Comparison of ENCODE assay signal across 12 mouse cellular contexts in genomic region chr11:114016108-114016888, GRCm38 (mm10). TPM values are rescaled to one million over a fixed set of nuclear protein-coding genes. Genes with fewer than 3 reads are reported as not detected.
DNase-seq lines count a peak whose midpoint lies in the region; ATAC-seq and TF ChIP-seq lines count a peak whose summit lies in the region.
"Had no signal": no experiment of that assay in that cellular context is flagged by ENCODE, and none has a peak within 500 bp of the region (broad histone marks: within the 10 kb centered on the region; RNA-seq: fewer than 3 reads in every experiment).

No protein-coding gene starts in this region.

- WGBS in hindbrain, embryonic 10.5 days, result 27% methylated on average over 15 of the region's 15 CpGs
- WGBS in hindbrain, embryonic 14.5 days, result 21% methylated on average over 15 of the region's 15 CpGs
- WGBS in embryonic facial prominence, embryonic 11.5 days, result 23% methylated on average over 15 of the region's 15 CpGs
- 24% methylated on average over 15 of the region's 15 CpGs for WGBS in hindbrain, embryonic 15.5 days
- WGBS in neural tube, embryonic 12.5 days, result 25% methylated on average over 15 of the region's 15 CpGs

- H3K4me2 ChIP-seq in hindbrain, embryonic 14.5 days (replicated peaks), result no peak overlapping the region; the same call in 1 of the 2 replicates
- H3K4me2 ChIP-seq in embryonic facial prominence, embryonic 11.5 days (ENCODE audit: low read depth, low read length), result no peak overlapping the region
- H3K4me2 ChIP-seq in hindbrain, embryonic 15.5 days, result no peak overlapping the region
- H3K4me2 ChIP-seq in neural tube, embryonic 12.5 days (replicated peaks), result peak overlapping the region; percentile 36
- H3K4me2 ChIP-seq: lung, embryonic 15.5 days had no signal

- H3K27ac ChIP-seq in hindbrain, embryonic 10.5 days, result peak overlapping the region; percentile 80
- H3K27ac ChIP-seq in hindbrain, embryonic 14.5 days, result no peak overlapping the region
- H3K27ac ChIP-seq in embryonic facial prominence, embryonic 11.5 days (replicated peaks; ENCODE audit: low read depth, low read length), result no peak overlapping the region
- H3K27ac ChIP-seq in hindbrain, embryonic 15.5 days (replicated peaks), result 0 out of 2 replicates have a peak overlapping the region, but pooled peaks have one; percentile 20
- H3K27ac ChIP-seq in neural tube, embryonic 12.5 days, result no peak overlapping the region
- H3K27ac ChIP-seq in gastrocnemius, adult 2 months, result no peak overlapping the region
- H3K27ac ChIP-seq: layer of hippocampus, adult 2 months; lung, embryonic 15.5 days had no signal

- no peak for ATAC-seq in hindbrain, embryonic 14.5 days (ENCODE audit: low FRiP score)
- ATAC-seq in embryonic facial prominence, embryonic 11.5 days (replicated peaks; ENCODE audit: insufficient number of reproducible peaks, low FRiP score, low TSS enrichment, low read depth), result no peak
- peak; percentile 33; the same call in 1 of the 2 replicates for ATAC-seq in hindbrain, embryonic 15.5 days (ENCODE audit: low FRiP score, low read depth)
- no peak for ATAC-seq in neural tube, embryonic 12.5 days (ENCODE audit: low FRiP score, low read depth)
- ATAC-seq in inflammation-experienced regulatory T-cells, adult 6 months, result no peak

- peak; percentile 19 for DNase-seq in hindbrain, embryonic 10.5 days (ENCODE audit: low spot score)
- no peak for DNase-seq in hindbrain, embryonic 14.5 days (ENCODE audit: low spot score)
- DNase-seq in embryonic facial prominence, embryonic 11.5 days (ENCODE audit: low spot score), result peak; percentile 43
- no peak for DNase-seq in frontal cortex, postnatal 14 days (ENCODE audit: low spot score in 2 of 2)
- no peak for DNase-seq in gastrocnemius, adult 2 months
- DNase-seq: cerebellum, adult 18-20 months; thymus, postnatal 36 days had no signal

- H3K4me3 ChIP-seq in hindbrain, embryonic 10.5 days, result no peak overlapping the region; the same call in 1 of the 2 replicates
- no peak overlapping the region for H3K4me3 ChIP-seq in hindbrain, embryonic 14.5 days (replicated peaks; ENCODE audit: low read length)
- H3K4me3 ChIP-seq in embryonic facial prominence, embryonic 11.5 days (ENCODE audit: low read depth, low read length), result no peak overlapping the region
- no peak overlapping the region for H3K4me3 ChIP-seq in hindbrain, embryonic 15.5 days
- no peak overlapping the region for H3K4me3 ChIP-seq in neural tube, embryonic 12.5 days
- no peak overlapping the region for H3K4me3 ChIP-seq in gastrocnemius, adult 2 months
- H3K4me3 ChIP-seq: layer of hippocampus, adult 2 months; lung, embryonic 15.5 days had no signal

- intact Hi-C loops in gastrocnemius, adult 2 months (cut with DNase I), result no loop called here

- no peaks in the 10 kb centered on the region for H3K9me3 ChIP-seq in hindbrain, embryonic 10.5 days
- no peaks in the 10 kb centered on the region for H3K9me3 ChIP-seq in hindbrain, embryonic 14.5 days (ENCODE audit: control insufficient read depth, low read length)
- no peaks in the 10 kb centered on the region for H3K9me3 ChIP-seq in embryonic facial prominence, embryonic 11.5 days (replicated peaks; ENCODE audit: control insufficient read depth, low read length)
- no peaks in the 10 kb centered on the region for H3K9me3 ChIP-seq in hindbrain, embryonic 15.5 days
- H3K9me3 ChIP-seq in neural tube, embryonic 12.5 days, result no peaks in the 10 kb centered on the region
- H3K9me3 ChIP-seq: lung, embryonic 15.5 days had no signal

- peaks cover 92% of the 10 kb centered on the region for H3K4me1 ChIP-seq in hindbrain, embryonic 10.5 days (replicated peaks)
- H3K4me1 ChIP-seq in hindbrain, embryonic 14.5 days (replicated peaks; ENCODE audit: control insufficient read depth, insufficient read depth, low read length), result peaks cover 50% of the 10 kb centered on the region
- peaks cover 8% of the 10 kb centered on the region; the same call in 1 of the 2 replicates for H3K4me1 ChIP-seq in embryonic facial prominence, embryonic 11.5 days (ENCODE audit: control insufficient read depth, insufficient read depth, low read length)
- peaks cover 61% of the 10 kb centered on the region for H3K4me1 ChIP-seq in hindbrain, embryonic 15.5 days (replicated peaks)
- H3K4me1 ChIP-seq in neural tube, embryonic 12.5 days, result peaks cover 64% of the 10 kb centered on the region

- H3K36me3 ChIP-seq in hindbrain, embryonic 10.5 days, result no peaks in the 10 kb centered on the region
- H3K36me3 ChIP-seq in hindbrain, embryonic 14.5 days (replicated peaks; ENCODE audit: control insufficient read depth, insufficient read depth), result no peaks in the 10 kb centered on the region
- no peaks in the 10 kb centered on the region for H3K36me3 ChIP-seq in embryonic facial prominence, embryonic 11.5 days (replicated peaks; ENCODE audit: control insufficient read depth, insufficient read depth, low read depth, low read length)
- no peaks in the 10 kb centered on the region for H3K36me3 ChIP-seq in hindbrain, embryonic 15.5 days
- H3K36me3 ChIP-seq in neural tube, embryonic 12.5 days, result no peaks in the 10 kb centered on the region
- H3K36me3 ChIP-seq: lung, embryonic 15.5 days had no signal

- H3K9ac ChIP-seq in hindbrain, embryonic 14.5 days, result no peak overlapping the region
- no peak overlapping the region for H3K9ac ChIP-seq in embryonic facial prominence, embryonic 11.5 days (replicated peaks; ENCODE audit: low read length)
- no peak overlapping the region for H3K9ac ChIP-seq in hindbrain, embryonic 15.5 days
- 0 out of 2 replicates have a peak overlapping the region, but pooled peaks have one; percentile 27 for H3K9ac ChIP-seq in neural tube, embryonic 12.5 days
- H3K9ac ChIP-seq: lung, embryonic 15.5 days had no signal

- H3K27me3 ChIP-seq in hindbrain, embryonic 10.5 days (ENCODE audit: insufficient read depth, poor library complexity, severe bottlenecking), result peaks cover 29% of the 10 kb centered on the region
- peaks cover 7% of the 10 kb centered on the region; the same call in 1 of the 2 replicates for H3K27me3 ChIP-seq in hindbrain, embryonic 14.5 days (ENCODE audit: control insufficient read depth, insufficient read depth, low read length)
- H3K27me3 ChIP-seq in embryonic facial prominence, embryonic 11.5 days (ENCODE audit: control insufficient read depth, insufficient read depth, low read length), result 0 out of 2 replicates have a peak, but pooled peaks cover 2% of the 10 kb centered on the region
- H3K27me3 ChIP-seq in hindbrain, embryonic 15.5 days, result no peaks in the 10 kb centered on the region
- no peaks in the 10 kb centered on the region; the same call in 1 of the 2 replicates for H3K27me3 ChIP-seq in neural tube, embryonic 12.5 days (replicated peaks)

- no peak for TF ChIP-seq CTCF in gastrocnemius, adult 2 months (IDR thresholded peaks at IDR 0.05)

RNA-seq across cellular contexts. Expression of gene Sdk2, which starts 50.5 kb away (rescaled TPM):
- 3.2 and 4.3 TPM in 2 replicates for polyA plus RNA-seq in hindbrain, embryonic 10.5 days (2016; fragmentation: Nextera tagmentation; extraction: Ambion mirVana)
- 3.6 and 6.3 TPM in 2 replicates for polyA plus RNA-seq in hindbrain, embryonic 14.5 days (2014; fragmentation: Nextera tagmentation; extraction: Ambion mirVana)
- polyA plus RNA-seq in embryonic facial prominence, embryonic 11.5 days (2014; fragmentation: Nextera tagmentation; extraction: Ambion mirVana), result 0.88 and 1.1 TPM in 2 replicates
- polyA plus RNA-seq in hindbrain, embryonic 15.5 days (2015; fragmentation: Nextera tagmentation; extraction: Ambion mirVana), result 4.7 and 4.9 TPM in 2 replicates
- polyA plus RNA-seq in neural tube, embryonic 12.5 days (2016; fragmentation: Nextera tagmentation; extraction: Ambion mirVana), result 6.2 and 7.1 TPM in 2 replicates
- polyA plus RNA-seq in inflammation-experienced regulatory T-cells, adult 6 months (2017; shearing (Covaris generic)), result under 1 TPM in 1 of 3 experiments, not detected in 2; 0.08 TPM
- under 1 TPM; 0.23 to 0.84 TPM for total RNA-seq in gastrocnemius, adult 2 months (2021)

Comparison
In these comparisons a context has a peak if more than half of its experiments do, and no peak if none do; other contexts are left out.
1. DNase-seq: peak in hindbrain, embryonic 10.5 days (single experiment) and embryonic facial prominence, embryonic 11.5 days (single experiment); none in hindbrain, embryonic 14.5 days (single experiment), frontal cortex, postnatal 14 days (0 of 2) and gastrocnemius, adult 2 months (single experiment).
2. H3K27ac ChIP-seq: peak in hindbrain, embryonic 10.5 days (single experiment) and hindbrain, embryonic 15.5 days (single experiment); none in hindbrain, embryonic 14.5 days (single experiment), embryonic facial prominence, embryonic 11.5 days (single experiment), neural tube, embryonic 12.5 days (single experiment) and gastrocnemius, adult 2 months (single experiment).